Mouse (Mus musculus) cortical plate, adult 2 months (tissue): ENCODE data around the gene Olfr640. TPM values are rescaled to one million over a fixed set of nuclear protein-coding genes. Genes with fewer than 3 reads are reported as not detected.

Experiments used
- H3K27ac ChIP-seq: fragments of 200-500 bp; 2 replicates; pipeline ENCODE4 v1.5.1; 2012; ENCODE audit warnings: low read length, control low read depth, inconsistent platforms; ENCODE audit not compliant: insufficient read depth
- H3K4me1 ChIP-seq: fragments of 200-500 bp; 2 replicates; pipeline ENCODE4 v1.6.1; 2011; ENCODE audit warnings: low read length; ENCODE audit not compliant: control insufficient read depth, insufficient read depth
- H3K4me3 ChIP-seq: fragments of 200-500 bp; 2 replicates; pipeline ENCODE4 v1.5.1; 2011; ENCODE audit warnings: mild to moderate bottlenecking, low read length, control low read depth; ENCODE audit not compliant: insufficient read depth
- CTCF ChIP-seq: fragments of 200-500 bp; IDR thresholded peaks from 2 replicates; pipeline ENCODE4 v1.5.1; 2011; ENCODE audit warnings: mild to moderate bottlenecking, control low read depth, low read length; ENCODE audit not compliant: insufficient read depth; ENCODE audit errors: extremely low read depth
- POLR2A ChIP-seq: fragments of 200-500 bp; IDR thresholded peaks from 2 replicates; pipeline ENCODE4 v1.6.1; 2011; ENCODE audit warnings: mild to moderate bottlenecking, low read length, control low read depth; ENCODE audit not compliant: insufficient read depth; ENCODE audit errors: extremely low read depth
- polyA plus RNA-seq: library from polyadenylated mRNA; depleted of rRNA; stranded (reverse); fragments of >200 nt; gene quantifications from 2 replicates; pipeline ENCODE4 v1.2.3, GENCODE M21; 2012; rRNA removed

Gene Olfr640
- polyA plus RNA-seq, 1 experiment, result not detected

GRCm38 (mm10) chr7:104017203-104017602, 8.2 kb downstream of the Olfr640 start, which contains the start of gene Olfr639:
Gene Olfr639 (minus strand): TSS chr7:104017303.
- no peaks in the 10 kb centered on the region for H3K4me1 ChIP-seq
- TF ChIP-seq CTCF (no peak), POLR2A (no peak)
- H3K27ac ChIP-seq, result no peak within 1 kb of the TSS
- no peak within 1 kb of the TSS for H3K4me3 ChIP-seq

- no peak overlapping the region for H3K27ac ChIP-seq
- H3K4me3 ChIP-seq, result no peak overlapping the region
- no peaks in the 10 kb centered on the region for H3K4me1 ChIP-seq
- no peak for TF ChIP-seq CTCF
- TF ChIP-seq POLR2A, result no peak
Measured at GRCm38 (mm10) chr7:103999124-103999523, 26.2 kb downstream of the Olfr640 start.

GRCm38 (mm10) chr7:103998446-103998845, 26.9 kb downstream of the Olfr640 start, which contains the start of gene Olfr638:
Gene Olfr638 (plus strand): TSS chr7:103998746.
- TF ChIP-seq POLR2A, result no peak
- no peak for TF ChIP-seq CTCF
- H3K27ac ChIP-seq, result no peak within 1 kb of the TSS
- no peak within 1 kb of the TSS for H3K4me3 ChIP-seq
- H3K4me1 ChIP-seq, result no peaks in the 10 kb centered on the region

- TF ChIP-seq POLR2A (no peak), CTCF (no peak)
- Histone ChIP-seq H3K27ac (no peak overlapping the region), H3K4me3 (no peak overlapping the region), H3K4me1 (no peaks in the 10 kb centered on the region)
Measured at GRCm38 (mm10) chr7:103971782-103972181, 53.6 kb downstream of the Olfr640 start.

DNA sequence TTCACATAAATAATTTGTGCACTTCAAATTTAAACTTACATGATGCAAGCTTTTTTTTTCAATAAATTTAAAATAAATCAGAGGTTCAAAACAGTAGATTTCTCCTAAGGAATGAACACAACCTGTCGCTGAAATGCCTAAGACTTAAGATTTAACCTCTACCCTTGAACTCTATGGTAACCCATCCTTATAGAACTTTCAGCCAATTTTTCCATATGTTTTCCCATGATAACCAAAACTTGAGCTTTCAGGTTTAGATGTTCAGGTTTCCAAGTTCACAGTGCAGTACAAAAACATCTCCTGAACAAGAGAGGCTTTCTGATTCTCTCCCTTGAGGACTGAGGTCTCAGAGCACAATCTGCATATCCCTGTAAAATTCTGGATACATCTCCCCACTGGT, 54.5 kb downstream of the Olfr640 start, which contains the start of gene Olfr635:
Gene Olfr635 (plus strand): TSS at position 301 of the 400 bp plus-strand sequence.
- TF ChIP-seq POLR2A (no peak), CTCF (no peak)
- Histone ChIP-seq H3K27ac (no peak within 1 kb of the TSS), H3K4me3 (no peak within 1 kb of the TSS), H3K4me1 (no peaks in the 10 kb centered on the region)

Other genes with a start within 250 kb of the Olfr640 start
- not detected in 2 replicates for gene Olfr68, start 245.9 kb downstream of the Olfr640 start, polyA plus RNA-seq
- gene Olfr67, start 233.8 kb downstream of the Olfr640 start, polyA plus RNA-seq, result not detected in 2 replicates
- gene Hbb-bt, start 211.6 kb downstream of the Olfr640 start, polyA plus RNA-seq, result 56.3 and 87.5 TPM in 2 replicates
- gene Hbb-bs, start 197.5 kb downstream of the Olfr640 start, polyA plus RNA-seq, result 471 and 650 TPM in 2 replicates
- not detected in 2 replicates for gene Hbb-bh2, start 185.1 kb downstream of the Olfr640 start, polyA plus RNA-seq
- gene Hbb-bh1, start 182.4 kb downstream of the Olfr640 start, polyA plus RNA-seq, result not detected in 2 replicates
- gene Hbb-y, start 172.4 kb downstream of the Olfr640 start, polyA plus RNA-seq, result 0.95 and 1.0 TPM in 2 replicates
- gene Olfr66, start 139.3 kb downstream of the Olfr640 start, polyA plus RNA-seq, result not detected in 2 replicates
- gene Olfr64, start 131.1 kb downstream of the Olfr640 start, polyA plus RNA-seq, result not detected in 2 replicates
- not detected in 2 replicates for gene Olfr65, start 122.1 kb downstream of the Olfr640 start, polyA plus RNA-seq
- gene Olfr631, start 96.7 kb downstream of the Olfr640 start, polyA plus RNA-seq, result not detected in 2 replicates
- not detected in 2 replicates for gene Olfr632, start 91.2 kb downstream of the Olfr640 start, polyA plus RNA-seq
- not detected in 2 replicates for gene Olfr633, start 81.1 kb downstream of the Olfr640 start, polyA plus RNA-seq
- gene Olfr635, start 54.4 kb downstream of the Olfr640 start, polyA plus RNA-seq, result not detected in 2 replicates
- gene Olfr638, start 26.8 kb downstream of the Olfr640 start, polyA plus RNA-seq, result not detected in 2 replicates
- gene Olfr639, start 8.3 kb downstream of the Olfr640 start, polyA plus RNA-seq, result not detected in 2 replicates
- not detected in 2 replicates for gene Olfr641, start 9.9 kb upstream of the Olfr640 start, polyA plus RNA-seq
- not detected in 2 replicates for gene Olfr642, start 27.1 kb upstream of the Olfr640 start, polyA plus RNA-seq
- not detected in 2 replicates for gene 4930516K23Rik, start 35.9 kb upstream of the Olfr640 start, polyA plus RNA-seq
- gene Olfr644, start 46.3 kb upstream of the Olfr640 start, polyA plus RNA-seq, result not detected in 2 replicates
- gene Olfr645, start 59.9 kb upstream of the Olfr640 start, polyA plus RNA-seq, result not detected in 2 replicates
- gene Olfr646, start 79.3 kb upstream of the Olfr640 start, polyA plus RNA-seq, result not detected in 2 replicates
- gene Ubqln5, start 104.3 kb upstream of the Olfr640 start, polyA plus RNA-seq, result not detected in 2 replicates
- not detected in 2 replicates for gene Olfr643, start 111.8 kb upstream of the Olfr640 start, polyA plus RNA-seq
- not detected in 2 replicates for gene Ubqln3, start 117.7 kb upstream of the Olfr640 start, polyA plus RNA-seq
- not detected in 2 replicates for gene Ubqlnl, start 125.0 kb upstream of the Olfr640 start, polyA plus RNA-seq
- 0.04 TPM in 1 of 2 replicates, not detected in the other for gene Olfm5, start 139.3 kb upstream of the Olfr640 start, polyA plus RNA-seq
- gene Olfr648, start 157.8 kb upstream of the Olfr640 start, polyA plus RNA-seq, result 0.15 and 0.19 TPM in 2 replicates
- gene Olfr649, start 170.4 kb upstream of the Olfr640 start, polyA plus RNA-seq, result not detected in 2 replicates
- 0.38 and 0.57 TPM in 2 replicates for gene Trim6, start 193.2 kb upstream of the Olfr640 start, polyA plus RNA-seq
- gene Trim34a, start 218.9 kb upstream of the Olfr640 start, polyA plus RNA-seq, result 2.8 and 3.4 TPM in 2 replicates